Comparison of ENCODE assay signal across 8 mouse cellular contexts in the genomic region with DNA sequence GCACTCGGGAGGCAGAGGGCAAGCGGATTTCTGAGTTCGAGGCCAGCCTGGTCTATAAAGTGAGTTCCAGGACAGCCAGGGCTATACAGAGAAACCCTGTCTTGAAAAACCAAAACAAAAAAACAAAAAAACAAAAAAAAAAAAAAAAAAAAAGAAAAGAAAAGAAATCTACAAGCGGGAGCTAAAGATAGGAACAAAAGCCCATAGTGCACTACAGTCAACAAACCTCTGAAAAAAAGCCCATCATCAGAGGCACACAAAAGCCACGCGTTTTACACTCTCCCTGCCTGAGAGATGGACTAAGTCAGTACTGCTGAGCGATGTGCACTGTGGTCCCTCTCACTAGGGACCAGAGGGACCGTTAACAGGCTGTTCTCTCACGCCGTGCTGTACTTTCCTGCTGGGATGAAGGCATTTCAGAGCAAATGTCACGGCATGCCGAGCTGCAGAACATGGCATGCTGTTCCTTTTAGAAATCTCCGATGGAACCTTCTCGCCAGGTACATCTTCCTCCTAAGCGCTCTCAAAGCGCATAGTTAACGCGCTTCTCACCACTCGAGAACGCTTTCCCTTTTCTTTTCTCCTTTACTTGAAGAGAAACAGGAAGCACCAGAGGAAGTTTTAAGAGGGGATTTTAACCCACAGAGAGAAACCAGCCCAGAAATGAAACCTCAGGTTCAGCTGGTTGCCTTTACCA. TPM values are rescaled to one million over a fixed set of nuclear protein-coding genes. Genes with fewer than 3 reads are reported as not detected.
DNase-seq lines count a peak whose midpoint lies in the region; ATAC-seq and TF ChIP-seq lines count a peak whose summit lies in the region.

No protein-coding gene starts in this region.

- no peak for TF ChIP-seq POLR2A in CH12.LX (IDR thresholded peaks at IDR 0.05; ENCODE audit: low read depth, low read length)

- intact Hi-C loops in heart, postnatal 25 days (cut with DNase I): no loop called here

- no peak for TF ChIP-seq CTCF in CH12.LX (conservative IDR thresholded peaks at IDR 0.05 in 1 of 2, IDR thresholded peaks at IDR 0.05 in 1 of 2; ENCODE audit: low read depth in 2 of 2, low read length in 2 of 2)

- no peak for TF ChIP-seq RAD21 in CH12.LX (IDR thresholded peaks at IDR 0.05; ENCODE audit: low read depth, low read length)

- no peak for ATAC-seq in forebrain, embryonic 11.5 days (replicated peaks; ENCODE audit: low FRiP score)
- ATAC-seq in limb, embryonic 13.5 days (ENCODE audit: low FRiP score, low read depth): no peak
- ATAC-seq in stomach, embryonic 16.5 days (ENCODE audit: insufficient read depth, low FRiP score): no peak

- 23% methylated on average over 20 of the region's 20 CpGs for WGBS in forebrain, embryonic 11.5 days
- 14% methylated on average over 20 of the region's 20 CpGs for WGBS in limb, embryonic 13.5 days
- 24% methylated on average over 20 of the region's 20 CpGs for WGBS in stomach, embryonic 16.5 days

- H3K9ac ChIP-seq in CH12.LX (ENCODE audit: insufficient read depth, low read depth): peak overlapping the region; percentile 21; the same call in 1 of the 2 replicates
- no peak overlapping the region for H3K9ac ChIP-seq in forebrain, embryonic 11.5 days (ENCODE audit: low read length)
- H3K9ac ChIP-seq in limb, embryonic 13.5 days: peak overlapping the region; percentile 43; the same call in 1 of the 2 replicates
- H3K9ac ChIP-seq in stomach, embryonic 16.5 days (ENCODE audit: low read length): peak overlapping the region; percentile 55; the same call in 1 of the 2 replicates

- in situ Hi-C loops in CH12.LX (cut with MboI; ENCODE audit: low pct_ligation_motif_present, low pct_unique_long_range_greater_than_20kb, low sequenced_read_pairs): no loop called here

- H3K9me3 ChIP-seq in CH12.LX (replicated peaks; ENCODE audit: low read length): no peaks in the 10 kb centered on the region
- H3K9me3 ChIP-seq in forebrain, embryonic 11.5 days (ENCODE audit: control insufficient read depth, low read length): no peaks in the 10 kb centered on the region
- no peaks in the 10 kb centered on the region for H3K9me3 ChIP-seq in limb, embryonic 13.5 days
- H3K9me3 ChIP-seq in stomach, embryonic 16.5 days (replicated peaks; ENCODE audit: control insufficient read depth, low read length): no peaks in the 10 kb centered on the region

- no peaks in the 10 kb centered on the region for H3K79me2 ChIP-seq in CH12.LX (replicated peaks; ENCODE audit: control insufficient read depth, extremely low read depth, insufficient read depth, poor library complexity, severe bottlenecking)

- H3K4me2 ChIP-seq in CH12.LX (ENCODE audit: insufficient read depth, low read depth, poor library complexity, severe bottlenecking): peak overlapping the region; percentile 84
- peak overlapping the region; percentile 21; the same call in 1 of the 2 replicates for H3K4me2 ChIP-seq in forebrain, embryonic 11.5 days (ENCODE audit: low read depth, low read length, severe bottlenecking)
- peak overlapping the region; percentile 59 for H3K4me2 ChIP-seq in limb, embryonic 13.5 days (replicated peaks)
- peak overlapping the region; percentile 41 for H3K4me2 ChIP-seq in stomach, embryonic 16.5 days (ENCODE audit: low read depth, low read length)

- peak overlapping the region; percentile 15 to 56 (median 37) for H3K4me3 ChIP-seq in CH12.LX (replicated peaks in 1 of 3; ENCODE audit: low read depth in 2 of 3, low read length in 2 of 3, poor library complexity in 1 of 3)
- H3K4me3 ChIP-seq in forebrain, embryonic 11.5 days (ENCODE audit: low read depth, low read length): no peak overlapping the region
- peak overlapping the region; percentile 28 for H3K4me3 ChIP-seq in limb, embryonic 13.5 days
- H3K4me3 ChIP-seq in stomach, embryonic 16.5 days (replicated peaks; ENCODE audit: low read length): peak overlapping the region; percentile 24

- H3K36me3 ChIP-seq in CH12.LX (replicated peaks in 1 of 2; ENCODE audit: control insufficient read depth in 1 of 2, insufficient read depth in 1 of 2, low read length in 1 of 2): no peaks in the 10 kb centered on the region
- no peaks in the 10 kb centered on the region for H3K36me3 ChIP-seq in forebrain, embryonic 11.5 days (ENCODE audit: control insufficient read depth, insufficient read depth, low read length)
- H3K36me3 ChIP-seq in limb, embryonic 13.5 days: no peaks in the 10 kb centered on the region
- H3K36me3 ChIP-seq in stomach, embryonic 16.5 days (ENCODE audit: control insufficient read depth, insufficient read depth, low read length): no peaks in the 10 kb centered on the region

- no peaks in the 10 kb centered on the region for H3K27me3 ChIP-seq in CH12.LX (replicated peaks)
- no peaks in the 10 kb centered on the region for H3K27me3 ChIP-seq in forebrain, embryonic 11.5 days (ENCODE audit: control insufficient read depth, insufficient read depth, low read length)
- H3K27me3 ChIP-seq in limb, embryonic 13.5 days: peaks cover 23% of the 10 kb centered on the region
- H3K27me3 ChIP-seq in stomach, embryonic 16.5 days (ENCODE audit: control insufficient read depth, insufficient read depth, low read length): peaks cover 4% of the 10 kb centered on the region; the same call in 1 of the 2 replicates

- dilution Hi-C loops in CH12.LX (cut with MboI; ENCODE audit: extremely low pct_ligation_motif_present, extremely low pct_unique_long_range_greater_than_20kb, low sequenced_read_pairs): no loop called here

- H3K4me1 ChIP-seq in CH12.LX (ENCODE audit: control insufficient read depth in 1 of 2, insufficient read depth in 2 of 2): peaks cover 0 to 14% of the 10 kb centered on the region in 2 experiments; a peak in 3 of 4 replicates
- peaks cover 4% of the 10 kb centered on the region; the same call in 1 of the 2 replicates for H3K4me1 ChIP-seq in forebrain, embryonic 11.5 days (replicated peaks; ENCODE audit: control insufficient read depth, insufficient read depth, low read length)
- H3K4me1 ChIP-seq in limb, embryonic 13.5 days: peaks cover 10% of the 10 kb centered on the region; the same call in 1 of the 2 replicates
- 0 out of 2 replicates have a peak, but pooled peaks cover 3% of the 10 kb centered on the region for H3K4me1 ChIP-seq in stomach, embryonic 16.5 days (ENCODE audit: control insufficient read depth, insufficient read depth, low read length)

- TF ChIP-seq EP300 in CH12.LX (IDR thresholded peaks at IDR 0.05; ENCODE audit: low read length): no peak

- H3K27ac ChIP-seq in CH12.LX (ENCODE audit: insufficient read depth, low read depth): no peak overlapping the region
- no peak overlapping the region for H3K27ac ChIP-seq in forebrain, embryonic 11.5 days (ENCODE audit: low read depth, low read length)
- H3K27ac ChIP-seq in limb, embryonic 13.5 days: no peak overlapping the region
- H3K27ac ChIP-seq in stomach, embryonic 16.5 days (ENCODE audit: low read length): no peak overlapping the region

- DNase-seq in heart, adult 11 months: peak; percentile 74
- no peak for DNase-seq in heart, postnatal 25 days (ENCODE audit: low spot score)
- no peak for DNase-seq in CH12.LX (ENCODE audit: extremely low read depth)
- DNase-seq in forebrain, embryonic 11.5 days (ENCODE audit: low spot score): no peak
- no peak for DNase-seq in adrenal gland, postnatal 14 days
- DNase-seq in kidney, postnatal 4 days: no peak

TF ChIP-seq in CH12.LX, 34 proteins besides CTCF, POLR2A, EP300 and RAD21:
- TF ChIP-seq MYC (IDR thresholded peaks at IDR 0.05; ENCODE audit: low read depth, low read length) (no peak), USF2 (conservative IDR thresholded peaks at IDR 0.05; ENCODE audit: low read depth, low read length) (no peak), MXI1 (IDR thresholded peaks at IDR 0.05; ENCODE audit: low read depth, low read length) (0 out of 2 replicates have a peak, but pooled peaks have one; percentile 30), IRF4 (IDR thresholded peaks at IDR 0.05; ENCODE audit: low read depth, low read length) (0 out of 2 replicates have a peak, but pooled peaks have one; percentile 6)

RNA-seq across cellular contexts. Expression of gene Lcor, which starts 40.4 kb away (rescaled TPM):
- total RNA-seq in heart, postnatal 25 days (2021): 10 to 100 TPM; 11.9 to 12.3 TPM
- total RNA-seq in CH12.LX (2012; rRNA removed) (3.4 and 4.4 TPM in 2 replicates), CH12.LX (2014; rRNA removed) (2.9 and 3.5 TPM in 2 replicates)
- 4.7 and 4.8 TPM in 2 replicates for polyA plus RNA-seq in CH12.LX (2012; ENCODE audit: insufficient read length, low read depth)
- polyA plus RNA-seq in forebrain, embryonic 11.5 days (2014; fragmentation: Nextera tagmentation; extraction: Ambion mirVana): 28.2 and 30.3 TPM in 2 replicates
- 10.0 and 10.5 TPM in 2 replicates for polyA plus RNA-seq in limb, embryonic 13.5 days (2015; fragmentation: Nextera tagmentation; extraction: Ambion mirVana)
- 17.3 and 17.6 TPM in 2 replicates for polyA plus RNA-seq in stomach, embryonic 16.5 days (2015; fragmentation: Nextera tagmentation; extraction: Ambion mirVana)
- 16.6 and 17.7 TPM in 2 replicates for total RNA-seq in adrenal gland, postnatal 14 days (2021)

RNA-seq across cellular contexts. Expression of gene Pik3ap1, which starts 57.2 kb away (rescaled TPM):
- 1 to 10 TPM; 1.5 to 2.0 TPM for total RNA-seq in heart, postnatal 25 days (2021)
- total RNA-seq in CH12.LX (2012; rRNA removed) (34.3 and 37.4 TPM in 2 replicates), CH12.LX (2014; rRNA removed) (25.1 and 26.7 TPM in 2 replicates)
- polyA plus RNA-seq in CH12.LX (2012; ENCODE audit: insufficient read length, low read depth): 98.6 and 106 TPM in 2 replicates
- polyA plus RNA-seq in forebrain, embryonic 11.5 days (2014; fragmentation: Nextera tagmentation; extraction: Ambion mirVana): 3.0 and 3.3 TPM in 2 replicates
- 1.9 TPM in 2 replicates for polyA plus RNA-seq in limb, embryonic 13.5 days (2015; fragmentation: Nextera tagmentation; extraction: Ambion mirVana)
- polyA plus RNA-seq in stomach, embryonic 16.5 days (2015; fragmentation: Nextera tagmentation; extraction: Ambion mirVana): 8.3 and 8.6 TPM in 2 replicates
- total RNA-seq in adrenal gland, postnatal 14 days (2021): 8.4 and 9.3 TPM in 2 replicates

Comparison
In these comparisons a context has a peak if more than half of its experiments do, and no peak if none do; other contexts are left out.
1. H3K4me2 ChIP-seq: peak in every context shown above with its lines; median percentile 84 in CH12.LX; 59 in limb, embryonic 13.5 days; 41 in stomach, embryonic 16.5 days; 21 in forebrain, embryonic 11.5 days.
2. RNA of gene Pik3ap1, which starts 57.2 kb away (polyA plus RNA-seq): 98.6 to 106 TPM in CH12.LX; 8.3 to 8.6 TPM in stomach, embryonic 16.5 days, 3.0 to 3.3 TPM in forebrain, embryonic 11.5 days and 1.9 TPM in limb, embryonic 13.5 days; every median in the first group is over 10 times any median in the second.